Mouse (Mus musculus): Measurements from ENCODE around the gene Med7. TPM values are rescaled to one million over a fixed set of nuclear protein-coding genes. Genes with fewer than 3 reads are reported as not detected.

Gene Med7
- total RNA-seq (2023; ENCODE audit: inconsistent age), result 112 to 122 TPM (median 116 TPM) in 4 replicates

GRCm38 (mm10) chr11:46436760-46437458, at the start of gene Med7:
TSS of gene Med7 (plus strand) at chr11:46436925.

GRCm38 (mm10) chr11:46389336-46390117, 47.2 kb upstream of the Med7 start, which contains the start of gene Itk:
TSS of gene Itk (minus strand) at chr11:46389515.

GRCm38 (mm10) chr11:46396167-46396859, 40.4 kb upstream of the Med7 start, which contains the start of gene Fam71b:
TSS of gene Fam71b (plus strand) at chr11:46396559.

GRCm38 (mm10) chr11:46454453-46455045, 17.8 kb downstream of the Med7 start, which contains the start of gene Havcr2:
TSS of gene Havcr2 (plus strand) at chr11:46454935.

Other genes starting within 250 kb of the Med7 start
- gene Fndc9, start 201.4 kb upstream of the Med7 start, total RNA-seq (2023; ENCODE audit: inconsistent age), result not detected in 4 replicates
- gene Cyfip2, start 124.1 kb upstream of the Med7 start, total RNA-seq (2023; ENCODE audit: inconsistent age), result 169 to 178 TPM (median 174 TPM) in 4 replicates
- 1.2 to 2.1 TPM (median 1.7 TPM) in 4 replicates for gene Itk, start 47.4 kb upstream of the Med7 start, total RNA-seq (2023; ENCODE audit: inconsistent age)
- gene Fam71b, start 40.4 kb upstream of the Med7 start, total RNA-seq (2023; ENCODE audit: inconsistent age), result not detected in 4 replicates
- gene Havcr2, start 18.0 kb downstream of the Med7 start, total RNA-seq (2023; ENCODE audit: inconsistent age), result 0.21 to 0.51 TPM (median 0.25 TPM) in 4 replicates
- not detected in 4 replicates for gene Gm12169, start 87.3 kb downstream of the Med7 start, total RNA-seq (2023; ENCODE audit: inconsistent age)
- gene BC053393, start 134.6 kb downstream of the Med7 start, total RNA-seq (2023; ENCODE audit: inconsistent age), result not detected in 4 replicates
- gene Dppa1, start 192.3 kb downstream of the Med7 start, total RNA-seq (2023; ENCODE audit: inconsistent age), result not detected in 4 replicates